Mouse (Mus musculus) gastrocnemius, adult 8-10 months (tissue): Measurements from ENCODE around the gene Lrrn1. TPM values are rescaled to one million over a fixed set of nuclear protein-coding genes. Genes with fewer than 3 reads are reported as not detected.

Experiments used
- DNase-seq, 2 experiments: peaks; one replicate each; pipeline ENCODE4 v3.0.0; 2022; ENCODE audit warnings: low spot score in 2 of 2
- total RNA-seq, 4 experiments: library from RNA; stranded (reverse); gene quantifications; 2 replicates each; pipeline ENCODE4 v1.2.4; 2022

Lrrn1 gene
- 1 to 10 TPM; 2.5 to 5.0 (median 4.4) TPM for total RNA-seq

DNA sequence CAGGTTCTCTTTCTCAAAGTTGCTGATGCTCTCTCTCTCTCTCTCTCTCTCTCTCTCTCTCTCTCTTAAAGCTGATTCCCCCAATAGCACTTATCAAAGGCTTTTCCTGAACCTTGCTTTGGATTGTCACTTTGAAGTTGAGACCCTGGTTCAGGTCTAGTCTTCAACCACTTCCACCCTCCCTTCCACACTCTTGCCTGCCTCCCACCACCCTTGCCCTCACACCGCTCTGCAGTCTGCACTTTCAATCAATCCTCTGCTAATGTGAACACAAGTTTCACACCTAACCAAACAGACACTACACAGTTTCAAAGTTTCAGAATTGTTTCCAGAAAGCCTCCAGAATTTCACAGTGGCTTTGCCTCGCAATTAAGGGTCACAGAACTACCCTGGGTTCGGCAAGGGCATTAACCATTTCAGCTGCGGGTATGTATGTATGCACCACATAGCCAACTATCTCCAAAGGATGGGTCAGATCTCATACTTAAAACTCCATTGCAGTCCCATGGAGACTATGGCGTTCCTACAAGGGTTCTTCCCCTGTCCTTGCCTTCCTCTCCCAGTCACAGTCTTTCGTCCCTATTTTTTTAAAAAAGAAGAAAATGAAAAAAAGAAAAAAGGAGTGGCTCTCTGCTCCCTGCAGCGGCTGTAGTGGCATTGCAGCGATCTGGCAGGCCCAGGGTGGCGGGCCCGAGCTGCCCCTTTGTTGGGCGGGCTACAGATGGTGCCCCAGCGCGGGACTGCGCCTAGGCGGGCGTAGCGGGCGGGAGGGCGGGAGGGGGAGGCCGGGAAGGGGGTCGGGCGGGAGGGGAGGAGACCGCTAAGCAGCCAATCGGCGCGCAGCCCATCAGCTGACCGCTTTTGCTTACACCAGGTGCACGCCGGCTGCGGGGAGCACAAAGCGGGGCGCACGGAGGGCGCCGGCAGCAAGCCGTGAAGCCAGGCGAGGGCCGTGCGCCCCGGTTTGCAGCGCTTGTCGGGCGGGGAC is at the start of gene Lrrn1:
Gene Lrrn1 (plus strand): TSS at position 892 of the 988 bp plus-strand sequence.
- no peak for DNase-seq

DNA sequence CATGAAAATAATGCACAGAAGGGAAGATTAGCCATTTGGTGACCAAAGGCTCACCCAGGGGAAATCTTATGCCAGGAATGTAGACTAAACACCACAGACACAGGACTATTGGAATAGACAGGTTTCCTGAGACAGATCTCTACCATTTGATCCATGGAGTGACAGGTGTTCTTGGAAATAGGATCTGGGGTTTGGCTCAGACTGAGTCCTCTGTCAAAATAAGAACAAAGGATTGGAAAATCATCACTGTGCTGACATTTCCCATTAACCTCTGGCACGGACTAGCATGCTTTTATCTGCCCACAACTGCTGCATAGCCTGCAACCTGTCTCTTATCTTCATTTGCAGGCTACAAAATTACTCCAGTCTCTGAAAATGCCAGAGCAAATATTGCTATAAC is 35.1 kb upstream of the Lrrn1 start:
- no peak for DNase-seq

DNA sequence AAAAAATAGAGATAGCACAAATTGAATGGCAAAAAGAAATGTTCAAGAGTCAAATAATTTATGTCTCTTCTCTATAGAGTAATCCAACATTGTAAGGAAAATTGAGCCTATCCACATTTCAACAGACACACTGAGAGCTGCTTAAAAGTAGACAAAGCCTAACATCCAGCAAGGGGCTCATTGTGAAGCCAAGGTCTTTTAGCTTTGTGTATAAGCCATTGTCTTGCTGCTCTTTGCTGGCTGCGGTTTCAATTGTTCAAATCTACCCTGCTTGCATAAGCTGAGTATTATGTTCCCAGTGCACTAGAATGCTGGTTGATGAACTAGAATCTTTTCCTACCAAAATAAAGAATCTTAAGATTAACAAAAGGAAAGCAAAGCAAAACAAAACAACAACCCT is 33.7 kb upstream of the Lrrn1 start:
- no peak for DNase-seq

DNA sequence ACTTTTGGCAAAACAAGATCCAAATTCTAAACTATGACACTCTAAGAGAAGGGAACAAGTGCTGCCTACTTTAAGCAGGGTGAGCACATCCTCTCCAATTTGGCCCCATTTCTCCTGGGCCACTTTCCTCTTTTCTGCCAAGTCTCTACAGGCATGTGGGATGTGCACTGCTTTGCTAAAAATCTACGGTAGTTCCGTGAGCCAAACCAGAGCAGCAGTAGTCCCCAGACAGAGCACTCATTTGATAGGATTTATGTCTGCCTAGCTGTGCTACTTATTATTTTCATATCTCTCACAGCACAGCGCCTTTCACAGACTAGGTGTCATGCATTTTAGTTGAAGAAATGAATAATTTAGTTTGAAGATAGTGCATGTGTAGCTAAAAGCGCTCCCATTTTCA is 15.9 kb upstream of the Lrrn1 start:
- no peak for DNase-seq

DNA sequence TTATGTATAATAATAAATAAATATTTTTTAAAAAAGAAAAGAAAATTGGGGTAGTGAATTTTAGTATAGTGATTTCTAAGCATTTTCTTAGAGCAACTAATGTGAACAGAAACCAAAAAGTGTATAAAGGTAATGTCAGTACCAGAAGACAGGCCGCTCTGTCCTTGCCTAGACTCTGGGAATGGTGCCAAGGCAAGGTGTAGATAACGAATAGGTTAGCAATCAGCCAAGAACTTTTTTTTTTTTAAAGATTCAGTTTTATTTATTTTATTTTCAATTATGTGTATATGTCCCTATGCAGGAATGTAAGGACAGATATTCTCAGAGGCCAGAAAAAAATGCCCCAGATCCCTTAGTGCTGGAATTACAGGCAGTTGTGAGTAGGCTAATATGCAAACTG is 5.6 kb upstream of the Lrrn1 start:
- DNase-seq, result no peak

DNA sequence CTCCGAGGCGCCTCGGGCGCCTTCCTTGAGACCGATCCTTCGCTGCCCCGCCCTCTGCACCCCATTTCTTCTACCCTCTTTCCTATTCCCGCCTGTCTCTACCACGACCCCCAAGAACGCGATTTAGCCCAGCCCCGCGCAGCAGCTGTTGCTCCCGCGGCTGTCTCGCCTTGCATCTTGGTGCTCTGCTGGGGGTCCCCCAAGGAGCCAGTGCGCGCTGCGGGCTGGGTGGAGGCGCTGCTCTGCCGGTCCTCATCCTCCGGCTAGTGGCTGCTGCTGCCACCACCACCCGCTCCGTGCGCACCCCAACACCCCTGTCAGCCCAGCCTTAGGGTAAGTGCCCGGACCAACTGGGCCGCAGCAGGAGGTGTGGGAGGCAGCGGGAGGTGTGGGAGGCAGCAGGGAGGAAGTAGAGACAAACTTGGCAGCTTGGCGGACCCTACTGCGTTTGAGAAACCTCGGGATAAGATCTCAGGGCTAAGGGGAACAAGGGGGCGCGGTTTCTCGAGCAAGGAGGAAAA is 403 bp downstream of the Lrrn1 start:
- no peak for DNase-seq

DNA sequence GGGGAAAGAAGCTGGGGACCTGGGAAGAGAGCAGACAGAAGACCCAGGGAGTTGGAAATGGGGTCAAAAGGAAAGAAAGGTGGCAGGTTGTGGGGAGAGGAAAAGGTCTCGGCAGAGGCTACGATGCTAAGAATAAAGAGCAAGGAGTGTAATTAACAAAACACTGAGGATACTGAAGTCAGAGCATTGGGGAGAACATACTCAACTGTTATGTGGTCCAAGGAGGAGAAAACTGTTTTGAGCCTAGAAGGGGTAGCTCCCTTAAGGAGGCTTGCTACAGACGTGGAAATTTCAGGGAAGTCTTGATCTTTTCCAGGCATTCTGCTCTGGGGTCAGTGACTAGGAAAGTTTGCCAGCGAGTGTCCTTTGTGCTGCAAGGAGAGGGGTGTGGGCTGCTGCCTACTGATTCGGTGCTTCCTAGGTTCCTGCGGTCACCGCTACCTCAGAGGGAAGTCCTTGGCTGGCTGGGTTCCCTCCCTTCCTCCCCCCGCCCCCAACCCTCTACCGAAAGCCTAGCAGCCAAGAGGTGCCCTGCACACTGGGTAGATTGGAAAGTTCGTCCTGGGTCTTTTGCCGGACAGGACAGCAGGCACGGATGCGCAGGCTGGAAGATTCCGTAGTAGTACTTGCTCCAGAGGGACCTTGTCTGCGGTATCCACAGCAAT is 1.2 kb downstream of the Lrrn1 start:
- no peak for DNase-seq

DNA sequence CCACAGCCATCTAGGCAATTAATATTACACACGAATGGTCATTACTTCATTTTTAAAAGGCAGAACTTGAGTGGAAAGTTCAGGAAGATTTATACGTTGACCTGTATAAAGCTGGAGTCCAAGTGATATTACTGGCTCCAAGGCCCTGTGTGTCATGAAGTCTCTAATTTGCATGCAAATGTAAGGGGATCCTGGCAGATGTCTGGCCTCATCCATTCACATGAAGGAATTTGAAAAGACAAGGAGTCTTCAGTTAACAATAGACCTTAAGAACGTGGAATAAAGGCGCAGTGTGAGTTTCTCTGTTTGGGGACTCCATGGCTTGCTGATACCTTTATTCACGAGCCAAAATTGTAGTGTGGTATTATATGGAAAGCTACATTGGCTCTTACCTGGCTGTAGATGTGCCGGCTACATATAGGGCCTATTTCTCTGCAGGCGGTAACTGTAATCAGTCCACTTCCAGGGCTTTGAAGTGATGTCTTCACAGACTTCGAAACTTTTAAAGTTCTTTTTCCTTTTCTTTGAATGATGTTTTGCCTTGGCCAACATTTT is 2.0 kb downstream of the Lrrn1 start:
- DNase-seq, result no peak

DNA sequence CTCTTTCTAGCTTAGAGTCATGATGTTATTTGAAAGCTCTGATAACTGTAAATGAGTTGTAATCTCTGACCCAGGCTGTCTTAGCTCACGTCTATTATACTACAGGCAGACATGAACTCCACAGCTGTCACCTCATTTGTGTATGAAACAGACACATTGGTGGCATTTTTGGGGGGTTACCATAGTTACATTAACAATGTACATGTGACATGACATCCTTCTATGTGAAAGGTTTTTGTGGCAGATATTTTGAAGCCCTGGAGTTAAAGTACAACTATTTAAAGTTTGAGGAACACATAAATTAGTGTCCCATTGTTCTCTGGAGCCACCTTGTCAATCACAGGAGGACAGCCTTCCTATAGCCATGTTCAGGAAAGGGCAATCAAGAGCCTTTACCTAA is 5.0 kb downstream of the Lrrn1 start:
- DNase-seq, result no peak

DNA sequence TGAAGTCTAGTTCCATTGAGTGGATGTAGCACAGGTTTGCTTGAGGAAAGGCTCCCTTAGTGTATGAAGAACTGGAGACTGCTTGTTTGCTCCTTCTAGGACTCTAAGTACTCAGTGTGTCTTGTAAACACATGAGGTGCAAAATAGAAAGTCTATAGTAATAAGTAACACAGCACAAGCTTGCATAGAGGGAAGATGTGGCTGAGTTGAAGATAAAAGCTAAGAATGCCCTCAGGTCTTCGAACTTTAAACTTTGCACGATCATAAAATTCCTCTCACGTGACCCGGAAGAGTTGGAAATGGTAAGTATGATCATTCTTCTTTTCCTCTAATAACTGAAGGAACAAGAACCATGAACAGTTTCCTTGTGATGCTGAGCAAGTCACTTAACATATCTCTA is 7.1 kb downstream of the Lrrn1 start:
- no peak for DNase-seq

DNA sequence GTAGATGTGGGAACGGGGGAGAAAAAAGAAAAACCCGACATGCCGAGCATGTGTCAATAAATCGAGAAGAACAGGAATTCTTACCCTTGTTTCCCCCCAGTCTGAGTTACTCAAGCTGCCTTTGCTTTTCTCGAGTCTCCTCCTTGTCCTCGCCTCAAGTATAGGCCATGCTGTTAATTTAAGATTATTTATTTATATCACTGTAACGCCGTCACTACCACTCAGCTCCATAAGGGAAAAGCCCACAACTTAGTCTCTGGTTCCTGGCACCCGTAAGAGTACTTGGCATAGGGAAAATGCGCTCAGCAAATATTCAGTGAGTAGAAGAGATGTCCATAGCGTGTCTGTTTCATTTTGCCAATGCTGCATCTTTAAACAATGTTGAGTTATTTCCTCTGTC is 11.7 kb downstream of the Lrrn1 start:
- no peak for DNase-seq

DNA sequence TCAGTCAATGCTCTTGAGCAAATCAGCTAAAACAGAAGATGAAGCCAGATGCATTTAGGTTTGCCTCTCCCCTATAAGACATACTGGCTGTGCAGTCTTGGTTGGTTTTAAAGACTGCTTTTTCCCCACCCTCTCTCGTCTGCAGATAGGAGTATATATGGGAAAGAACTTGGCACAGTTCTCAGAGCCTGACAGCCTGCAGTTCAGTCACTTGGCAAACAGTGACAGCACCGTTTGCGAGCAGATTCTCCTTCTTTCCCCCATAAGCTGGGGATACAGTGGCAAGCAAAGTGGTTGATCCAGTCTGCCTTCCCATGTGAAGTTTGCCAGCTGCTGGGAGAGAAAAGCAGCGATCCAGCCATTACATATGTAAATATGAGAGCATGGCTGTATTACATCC is 12.3 kb downstream of the Lrrn1 start:
- DNase-seq, result no peak

DNA sequence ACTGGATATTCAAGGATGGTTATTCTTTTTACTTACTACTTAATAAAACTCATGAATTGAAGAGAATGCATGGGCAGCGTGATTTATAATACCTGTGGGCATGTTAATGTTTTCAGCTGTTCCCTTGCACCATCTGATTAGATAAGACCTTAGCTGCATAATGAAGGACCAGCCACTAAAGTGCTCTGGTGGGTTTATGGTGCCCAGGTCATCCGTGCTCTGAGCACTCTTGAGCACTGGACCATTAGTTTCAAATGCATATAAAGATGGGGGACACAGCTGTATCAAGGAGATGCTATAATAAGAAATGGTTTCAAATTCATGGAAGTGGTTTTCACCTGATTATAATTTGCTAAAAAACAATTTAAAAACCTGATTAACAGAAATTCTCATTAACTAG is 16.7 kb downstream of the Lrrn1 start:
- DNase-seq, result no peak

DNA sequence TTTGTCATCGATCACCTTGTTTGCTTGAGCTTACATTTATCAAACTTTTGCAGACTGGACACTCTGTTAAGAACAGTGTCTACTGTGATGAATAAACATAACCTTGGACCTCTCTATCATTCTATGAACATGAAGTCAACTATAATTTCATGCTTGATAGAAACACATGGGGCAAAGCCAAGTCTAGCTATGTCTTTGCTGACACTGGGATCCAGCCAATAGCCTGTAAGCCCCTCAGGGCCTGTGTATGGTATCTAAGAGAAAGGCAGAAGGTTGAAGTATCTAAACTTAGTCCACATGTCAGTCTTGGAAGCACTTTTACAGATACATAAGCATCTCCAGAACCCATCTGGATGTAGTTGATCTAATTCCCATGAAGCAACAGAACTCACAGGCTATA is 22.9 kb downstream of the Lrrn1 start:
- DNase-seq, result no peak

DNA sequence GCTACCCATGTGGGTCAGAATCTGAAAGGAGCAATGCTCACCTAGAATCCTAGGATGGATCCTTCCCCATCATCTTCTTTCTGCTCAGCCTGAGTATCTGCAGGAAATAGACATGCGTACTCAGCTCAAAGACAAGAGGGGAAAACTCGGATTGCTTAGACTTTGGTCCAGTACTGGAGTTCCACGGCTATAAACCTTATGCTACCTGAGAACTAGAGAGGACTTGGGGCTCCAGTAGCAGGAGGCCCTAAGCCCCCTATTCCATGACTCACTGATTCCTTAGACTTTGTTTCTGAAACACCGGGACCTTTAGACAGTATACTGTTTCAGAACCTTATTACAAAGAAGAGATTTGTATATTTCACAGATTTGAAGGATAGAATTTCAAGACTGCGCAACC is 25.8 kb downstream of the Lrrn1 start:
- DNase-seq, result no peak

DNA sequence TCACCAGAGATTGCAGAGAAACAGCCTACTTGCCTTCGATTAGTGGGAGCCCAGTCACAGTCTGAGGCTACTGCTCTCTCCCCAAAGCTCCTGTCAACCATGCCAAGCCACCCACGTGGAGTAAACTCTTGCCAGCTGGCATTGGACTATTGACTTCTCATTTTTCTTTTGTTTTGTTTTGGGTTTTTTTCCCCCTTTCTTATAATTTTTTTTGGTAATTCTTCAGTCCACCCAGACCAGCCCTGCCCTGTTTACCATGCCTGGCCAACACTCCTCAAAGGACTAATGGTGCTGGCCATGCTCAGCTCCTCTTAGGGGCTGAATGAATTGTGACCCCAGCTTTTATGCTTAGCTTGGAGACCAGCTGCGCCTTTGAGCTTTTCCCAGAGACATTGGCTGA is 27.4 kb downstream of the Lrrn1 start:
- no peak for DNase-seq

DNA sequence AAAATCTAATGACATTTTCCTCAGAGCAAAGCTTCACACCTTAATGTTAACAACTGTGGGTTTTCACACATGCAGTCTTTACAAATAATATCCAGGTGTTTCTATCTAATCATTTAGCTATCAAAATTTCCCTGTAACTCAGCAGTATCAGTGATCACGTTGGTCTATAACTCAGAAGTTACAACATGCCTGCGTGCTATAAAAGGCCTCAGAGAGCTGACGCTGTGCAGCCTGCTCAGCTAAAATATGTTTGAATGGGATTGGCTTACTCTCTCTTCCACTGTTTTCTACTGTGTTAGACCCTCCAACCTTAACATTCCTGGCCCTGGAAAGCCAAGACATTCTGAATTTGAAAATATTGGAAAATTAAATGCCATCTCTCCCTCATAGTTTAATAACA is 28.2 kb downstream of the Lrrn1 start:
- DNase-seq, result no peak

DNA sequence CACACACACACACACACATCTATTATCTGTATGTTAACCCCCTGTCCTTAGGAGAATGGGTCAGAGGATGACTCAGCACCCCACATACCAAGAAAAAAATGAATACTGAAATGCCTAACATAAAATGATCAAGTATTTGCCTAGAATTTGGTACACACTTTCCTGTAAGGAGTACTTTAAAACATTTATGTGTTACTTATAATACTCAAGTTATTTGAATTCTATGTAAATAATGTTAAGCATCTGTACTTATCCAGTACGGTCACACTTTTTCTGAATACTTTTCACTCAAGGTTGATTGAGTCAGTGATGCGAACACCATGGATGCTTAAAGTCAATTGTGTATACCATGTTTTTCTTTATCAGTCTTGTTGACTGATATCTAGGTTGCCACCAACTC is 32.7 kb downstream of the Lrrn1 start:
- DNase-seq, result no peak

DNA sequence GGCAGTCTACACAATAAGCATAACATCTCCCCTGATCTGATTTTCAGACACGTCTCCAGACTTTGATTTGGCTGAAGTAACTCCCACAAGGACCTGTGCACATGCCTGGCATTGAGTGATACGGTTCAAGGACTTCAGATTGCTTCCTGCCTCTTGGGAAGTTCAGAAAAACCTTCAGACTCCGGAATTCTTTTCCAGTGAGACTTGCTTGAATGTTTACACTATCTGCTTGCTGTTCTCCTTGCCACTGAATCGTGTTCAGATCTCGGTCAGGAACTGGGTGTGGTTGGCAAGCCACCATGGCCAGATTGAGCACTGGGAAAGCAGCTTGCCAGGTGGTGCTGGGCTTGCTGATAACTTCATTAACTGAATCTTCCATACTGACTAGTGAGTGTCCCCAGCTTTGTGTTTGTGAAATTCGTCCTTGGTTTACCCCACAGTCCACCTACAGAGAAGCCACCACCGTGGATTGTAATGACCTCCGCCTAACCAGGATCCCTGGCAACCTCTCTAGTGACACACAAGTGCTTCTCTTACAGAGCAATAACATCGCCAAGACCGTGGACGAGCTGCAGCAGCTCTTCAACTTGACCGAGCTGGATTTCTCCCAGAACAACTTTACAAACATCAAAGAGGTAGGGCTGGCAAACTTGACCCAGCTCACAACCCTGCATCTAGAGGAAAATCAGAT is 37.5 kb downstream of the Lrrn1 start:
- DNase-seq, result no peak

DNA sequence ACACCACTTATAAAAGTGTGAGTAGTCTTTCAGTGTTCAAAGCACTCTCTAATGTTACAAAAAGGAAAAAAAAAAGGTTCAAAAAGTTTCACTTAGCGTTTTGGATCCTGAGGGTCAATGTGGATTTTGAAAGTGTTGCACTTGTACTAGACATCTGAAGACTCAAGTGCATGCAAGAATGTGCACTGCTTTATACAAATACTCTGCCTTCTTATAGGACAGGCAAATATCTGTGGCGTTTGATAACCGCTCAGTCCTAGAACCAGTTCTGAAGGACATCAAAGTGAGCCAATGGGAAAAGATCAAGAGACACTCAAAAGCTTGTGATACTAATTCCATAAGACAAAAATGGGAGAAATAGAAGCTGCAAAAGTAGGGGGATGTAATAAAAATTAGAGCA is 45.0 kb downstream of the Lrrn1 start:
- no peak for DNase-seq

DNA sequence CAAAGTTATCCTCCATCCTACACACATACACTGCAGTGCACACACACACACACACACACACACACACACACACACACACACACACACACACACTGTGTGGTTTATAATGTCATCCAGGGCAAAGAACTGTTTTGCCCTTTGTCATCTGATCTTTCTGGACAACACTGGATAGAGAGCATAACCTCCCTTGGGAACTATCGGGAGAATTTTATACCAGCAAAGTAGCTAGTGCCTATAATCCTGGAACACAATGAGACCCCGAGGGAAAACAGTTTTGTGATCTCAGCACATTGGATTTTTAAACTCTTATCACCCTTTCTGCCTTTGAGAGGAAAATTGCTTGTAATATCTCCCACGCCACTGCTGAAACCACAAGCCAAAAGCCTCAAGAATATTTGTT is 45.8 kb downstream of the Lrrn1 start:
- no peak for DNase-seq

DNA sequence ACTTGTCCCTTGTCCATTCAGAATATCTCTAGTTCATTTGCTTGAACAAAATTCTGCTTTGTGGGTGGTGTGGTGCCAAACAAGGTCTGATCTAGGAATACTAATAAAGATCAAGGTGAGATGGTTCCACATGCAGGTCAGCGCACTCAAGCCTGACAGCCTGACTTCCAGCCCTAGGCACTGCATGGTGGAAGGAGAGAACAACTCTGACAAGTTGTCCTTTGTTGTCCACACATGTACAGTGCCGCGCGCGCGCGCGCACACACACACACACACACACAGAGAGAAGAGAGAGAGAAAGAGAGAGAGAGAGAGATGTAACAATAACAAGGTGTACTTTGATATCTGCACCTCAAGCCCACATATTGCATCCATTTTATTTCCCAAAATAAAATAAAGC is 47.7 kb downstream of the Lrrn1 start:
- DNase-seq, result no peak
